Mouse (Mus musculus) urinary bladder, postnatal 25 days (tissue): Measurements from ENCODE around the gene Nbea.

ENCODE experiments used
- DNase-seq: peaks from one replicate; pipeline ENCODE4 v3.0.0; 2022; ENCODE audit warnings: low spot score

Nbea gene

GRCm38 (mm10) chr3:55828481-55829256 is 354.8 kb downstream of the Nbea start:
- DNase-seq: no peak

DNA sequence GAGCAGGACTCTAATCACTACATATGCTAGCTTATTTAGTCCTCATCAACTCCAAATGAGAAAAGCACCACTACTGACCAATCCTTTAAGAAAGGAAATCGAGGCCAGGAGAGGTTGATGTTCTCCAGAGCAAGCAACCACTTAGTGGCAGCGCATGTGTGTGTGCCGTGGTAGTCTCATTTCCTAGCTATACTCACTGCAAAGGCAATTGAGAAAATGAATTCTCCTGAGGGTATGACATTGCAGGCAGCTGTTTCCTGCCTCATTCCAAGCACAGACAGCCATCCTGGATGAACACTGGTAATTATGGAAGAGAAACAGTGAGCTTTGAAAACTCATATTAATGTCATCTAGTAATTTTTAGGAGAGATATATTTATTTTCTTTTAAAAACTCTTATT is 358.6 kb downstream of the Nbea start:
- no peak for DNase-seq

DNA sequence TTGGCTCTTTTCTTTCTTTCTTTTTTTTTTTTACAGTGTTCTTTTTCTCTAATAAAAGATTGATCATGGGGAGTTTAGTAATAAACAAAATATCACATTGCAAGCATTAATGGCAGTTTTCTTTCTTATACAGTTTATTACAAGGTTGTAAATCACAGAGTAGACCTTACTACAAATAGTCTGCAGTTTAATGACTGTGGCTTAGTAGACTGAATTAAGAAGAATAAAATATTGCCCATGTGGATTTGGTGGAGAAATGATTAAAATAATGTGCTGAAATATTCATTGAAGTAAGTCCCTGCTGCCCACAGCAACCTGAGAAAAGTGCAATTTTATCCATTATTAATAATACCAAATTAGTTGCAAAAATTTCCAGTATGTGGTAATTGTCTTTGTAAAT is 363.9 kb downstream of the Nbea start:
- no peak for DNase-seq

GRCm38 (mm10) chr3:55818082-55818481 is 365.4 kb downstream of the Nbea start:
- DNase-seq: no peak

- DNase-seq: no peak
Measured at GRCm38 (mm10) chr3:55816638-55817375, 366.7 kb downstream of the Nbea start.

DNA sequence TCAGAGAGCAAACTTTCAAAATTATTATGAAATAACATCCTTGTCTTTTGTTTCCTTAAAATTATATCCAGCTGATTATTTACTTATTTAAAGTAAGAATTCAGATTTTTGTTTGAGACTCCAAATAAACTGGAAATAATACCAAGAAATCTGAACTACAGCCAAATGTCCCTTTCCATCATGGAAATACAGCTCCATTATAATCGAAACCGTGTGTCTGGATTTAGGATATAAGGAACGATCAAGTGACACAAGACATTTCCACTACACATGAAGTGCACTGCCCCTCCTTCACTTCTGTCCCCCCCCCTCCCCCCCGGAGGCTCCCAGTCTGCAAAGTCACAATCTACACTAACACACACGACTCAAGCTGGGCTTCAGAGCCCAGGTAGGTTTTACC is 367.4 kb downstream of the Nbea start:
- DNase-seq: no peak

DNA sequence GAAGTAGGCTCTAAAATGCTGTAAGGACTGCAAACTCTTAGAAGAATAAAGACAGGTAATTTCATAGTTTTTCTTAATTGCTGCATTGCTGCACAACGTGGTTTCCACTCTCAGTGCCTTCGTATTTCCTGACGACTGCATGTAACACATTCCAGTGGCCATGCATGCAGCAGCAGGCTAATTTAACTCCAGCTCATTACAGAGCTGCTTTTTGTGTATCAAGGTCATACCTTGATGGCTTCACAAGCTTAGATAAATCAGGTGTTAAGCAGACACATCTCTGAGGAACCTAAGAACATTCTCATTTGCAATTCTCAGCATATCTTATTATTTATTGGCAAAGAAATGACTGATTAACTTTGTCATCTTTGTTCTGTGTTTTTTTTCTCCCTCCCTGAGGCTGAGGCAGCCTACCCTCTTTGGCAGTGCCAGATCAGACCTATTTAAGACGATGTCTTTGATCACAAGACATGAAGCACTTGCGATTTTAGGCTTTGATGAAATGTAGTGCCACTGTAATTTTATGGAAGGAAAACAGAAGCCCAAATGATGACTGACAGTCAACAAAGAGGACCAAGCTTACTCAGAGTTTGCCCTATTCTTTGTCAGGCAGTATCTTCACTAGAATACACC is 368.4 kb downstream of the Nbea start:
- DNase-seq: no peak

DNA sequence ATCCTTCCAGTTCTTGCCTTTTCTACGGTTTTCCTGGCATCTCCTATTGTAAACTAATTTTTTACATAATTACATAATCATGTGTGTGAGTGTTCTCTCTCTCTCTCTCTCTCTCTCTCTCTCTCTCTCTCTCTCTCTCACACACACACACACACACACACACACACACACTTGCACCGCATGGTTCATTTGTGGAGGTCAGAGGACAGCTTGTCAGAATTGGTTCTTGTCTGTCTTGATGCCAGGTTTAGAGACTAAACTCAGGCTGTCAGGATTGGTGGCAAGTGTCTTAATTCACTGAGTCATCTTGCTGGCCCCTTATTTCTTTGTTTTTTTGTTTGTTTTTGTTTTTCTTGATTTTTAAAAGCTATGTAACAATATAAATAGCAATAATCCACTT is 388.7 kb downstream of the Nbea start:
- no peak for DNase-seq

DNA sequence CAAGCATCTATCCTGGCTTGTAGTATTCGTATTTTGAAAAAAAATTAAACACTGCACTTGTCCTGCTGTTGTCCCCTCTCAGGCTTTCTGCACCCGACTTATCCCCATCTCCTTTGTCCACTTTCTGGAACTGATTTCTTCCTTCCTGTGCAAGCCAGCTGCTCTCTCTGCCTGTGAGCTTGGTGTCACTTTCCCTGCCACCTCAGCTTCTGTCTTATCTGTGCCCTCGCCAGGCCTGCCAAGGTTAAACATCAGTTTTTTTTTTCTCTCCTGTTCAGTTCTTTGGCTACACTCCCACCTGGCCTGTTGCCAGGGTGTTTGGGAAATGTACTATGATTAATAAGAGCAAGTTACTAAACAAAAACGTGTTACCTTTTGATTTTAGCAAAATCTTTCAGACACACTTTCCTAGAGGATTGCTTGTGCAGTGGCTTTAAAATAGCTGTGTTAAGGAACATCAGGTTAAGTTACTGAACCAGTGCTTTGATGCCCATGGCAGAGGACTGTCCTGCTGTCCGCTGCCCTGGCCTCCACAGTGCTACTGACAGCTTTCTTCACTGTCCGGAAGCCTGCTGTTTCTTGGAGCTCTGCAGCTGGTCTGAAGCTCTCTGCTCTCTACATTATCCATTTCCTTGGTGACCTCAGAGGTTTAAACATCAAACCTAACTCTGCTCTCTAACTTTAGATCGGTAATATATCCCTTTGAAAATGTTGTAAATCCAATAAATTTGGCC is 389.5 kb downstream of the Nbea start:
- peak; percentile 9 for DNase-seq

- no peak for DNase-seq
Measured at GRCm38 (mm10) chr3:55792251-55792650, 391.2 kb downstream of the Nbea start.

- no peak for DNase-seq
Measured at GRCm38 (mm10) chr3:55790609-55791008, 392.9 kb downstream of the Nbea start.

- DNase-seq: no peak
Measured at GRCm38 (mm10) chr3:55789856-55790255, 393.6 kb downstream of the Nbea start.

DNA sequence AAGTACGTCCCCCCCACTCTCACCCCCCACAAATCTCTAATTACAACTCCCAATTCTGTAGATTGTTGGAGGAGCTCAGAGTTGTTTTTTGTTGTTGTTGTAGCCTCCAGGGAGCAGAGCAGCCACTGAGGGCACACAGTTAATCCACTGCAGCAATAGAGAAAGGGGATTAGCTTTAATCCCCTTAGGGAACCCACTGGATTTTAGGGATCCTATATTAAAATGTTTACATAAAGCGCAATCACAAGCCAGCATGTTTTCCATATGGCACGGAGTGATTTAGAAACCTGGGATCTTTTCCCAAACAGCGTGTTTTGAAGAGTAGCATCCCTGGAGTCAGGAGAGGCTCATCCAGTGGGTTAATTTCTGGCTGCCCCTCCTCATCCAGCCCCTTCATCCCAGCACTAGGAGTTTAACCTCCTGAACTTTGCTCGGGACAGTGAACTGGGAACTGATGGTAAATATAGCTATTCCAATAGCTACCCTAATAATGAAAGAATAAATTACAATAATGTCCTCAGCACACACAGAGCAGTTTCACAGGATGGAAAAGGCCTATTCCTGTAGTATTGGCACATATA is 394.8 kb downstream of the Nbea start:
- DNase-seq: no peak

- DNase-seq: no peak
Measured at GRCm38 (mm10) chr3:55788214-55788586, 395.3 kb downstream of the Nbea start.

- DNase-seq: peak; percentile 31
Measured at GRCm38 (mm10) chr3:55787487-55788213, 395.9 kb downstream of the Nbea start.

- DNase-seq: no peak
Measured at GRCm38 (mm10) chr3:55786835-55787486, 396.5 kb downstream of the Nbea start.

GRCm38 (mm10) chr3:55785981-55786725 is 397.3 kb downstream of the Nbea start:
- DNase-seq: no peak

GRCm38 (mm10) chr3:55785266-55785980 is 398.1 kb downstream of the Nbea start:
- no peak for DNase-seq

GRCm38 (mm10) chr3:55784101-55784500 is 399.4 kb downstream of the Nbea start:
- no peak for DNase-seq
